ENCODE assay signal across 10 mouse cellular contexts in genomic region chr13:97292026-97292425, GRCm38 (mm10). TPM values are rescaled to one million over a fixed set of nuclear protein-coding genes. Genes with fewer than 3 reads are reported as not detected.
DNase-seq lines count a peak whose midpoint lies in the region; ATAC-seq and TF ChIP-seq lines count a peak whose summit lies in the region.
"Had no signal": no experiment of that assay in that cellular context is flagged by ENCODE, and none has a peak within 500 bp of the region (broad histone marks: within the 10 kb centered on the region; RNA-seq: fewer than 3 reads in every experiment).

No protein-coding gene starts in this region.

- WGBS in kidney, embryonic 15.5 days: 55% methylated on average over 8 of the region's 8 CpGs
- 40% methylated on average over 8 of the region's 8 CpGs for WGBS in embryonic facial prominence, embryonic 11.5 days

- no peaks in the 10 kb centered on the region for H3K79me2 ChIP-seq in myocyte (ENCODE audit: control insufficient read depth, insufficient read depth)

- 0 out of 2 replicates have a peak overlapping the region, but pooled peaks have one; percentile 4 for H3K4me2 ChIP-seq in kidney, embryonic 15.5 days
- no peak overlapping the region for H3K4me2 ChIP-seq in embryonic facial prominence, embryonic 11.5 days (ENCODE audit: low read depth, low read length)
- H3K4me2 ChIP-seq in myocyte (ENCODE audit: low read depth): no peak overlapping the region

- peaks cover 18% of the 10 kb centered on the region for H3K4me1 ChIP-seq in kidney, embryonic 15.5 days
- H3K4me1 ChIP-seq in embryonic facial prominence, embryonic 11.5 days (ENCODE audit: control insufficient read depth, insufficient read depth, low read length): no peaks in the 10 kb centered on the region

- H3K4me3 ChIP-seq in kidney, embryonic 15.5 days (replicated peaks): no peak overlapping the region
- no peak overlapping the region for H3K4me3 ChIP-seq in embryonic facial prominence, embryonic 11.5 days (ENCODE audit: low read depth, low read length)
- no peak overlapping the region for H3K4me3 ChIP-seq in myocyte

- TF ChIP-seq POLR2A in myocyte (IDR thresholded peaks at IDR 0.05; ENCODE audit: insufficient read length, low read depth): no peak

- H3K9ac ChIP-seq in kidney, embryonic 15.5 days: no peak overlapping the region
- H3K9ac ChIP-seq in embryonic facial prominence, embryonic 11.5 days (replicated peaks; ENCODE audit: low read length): no peak overlapping the region

- no peaks in the 10 kb centered on the region for H3K36me3 ChIP-seq in kidney, embryonic 15.5 days
- H3K36me3 ChIP-seq in embryonic facial prominence, embryonic 11.5 days (replicated peaks; ENCODE audit: control insufficient read depth, insufficient read depth, low read depth, low read length): no peaks in the 10 kb centered on the region
- H3K36me3 ChIP-seq in myocyte (ENCODE audit: control insufficient read depth, insufficient read depth): no peaks in the 10 kb centered on the region

- no peaks in the 10 kb centered on the region for H3K9me3 ChIP-seq in kidney, embryonic 15.5 days (replicated peaks)
- H3K9me3 ChIP-seq in embryonic facial prominence, embryonic 11.5 days (replicated peaks; ENCODE audit: control insufficient read depth, low read length): no peaks in the 10 kb centered on the region

- no peak overlapping the region for H3ac ChIP-seq in myocyte (ENCODE audit: control insufficient read depth, insufficient read length)

- ATAC-seq in kidney, embryonic 15.5 days (replicated peaks; ENCODE audit: low FRiP score): 0 out of 2 replicates have a peak, but pooled peaks have one; percentile 46
- ATAC-seq in embryonic facial prominence, embryonic 11.5 days (replicated peaks; ENCODE audit: insufficient number of reproducible peaks, low FRiP score, low TSS enrichment, low read depth): no peak

- DNase-seq in kidney, adult 18-20 months: no peak
- peak; percentile 26 for DNase-seq in embryonic facial prominence, embryonic 11.5 days (ENCODE audit: low spot score)
- DNase-seq in layer of hippocampus, adult 11-12 months (ENCODE audit: low spot score): peak; percentile 28
- DNase-seq in lung, postnatal 14 days: no peak
- no peak for DNase-seq in ovary, adult 18-20 months (ENCODE audit: low spot score)
- DNase-seq in thymus, postnatal 4 days: no peak
- DNase-seq: adrenal gland, postnatal 10 days; gastrocnemius, postnatal 36 days had no signal

- H3K27ac ChIP-seq in kidney, embryonic 15.5 days: no peak overlapping the region
- H3K27ac ChIP-seq in embryonic facial prominence, embryonic 11.5 days (replicated peaks; ENCODE audit: low read depth, low read length): no peak overlapping the region

- H3K27me3 ChIP-seq in kidney, embryonic 15.5 days: no peaks in the 10 kb centered on the region
- H3K27me3 ChIP-seq in embryonic facial prominence, embryonic 11.5 days (ENCODE audit: control insufficient read depth, insufficient read depth, low read length): no peaks in the 10 kb centered on the region
- no peaks in the 10 kb centered on the region for H3K27me3 ChIP-seq in myocyte (ENCODE audit: control insufficient read depth, insufficient read depth, insufficient read length)

TF ChIP-seq in myocyte, 11 proteins besides CTCF, POLR2A, EP300 and RAD21:
- no peak for TF ChIP-seq REST (IDR thresholded peaks at IDR 0.05; ENCODE audit: insufficient read depth, insufficient read length)
- peak in 2 of 3 experiments; percentile 45 to 74 for TF ChIP-seq MYOD1 (IDR thresholded peaks at IDR 0.05; ENCODE audit: control insufficient read depth in 1 of 3, insufficient read length in 2 of 3, low read depth in 2 of 3)
- peak in 2 of 3 experiments; percentile 78 to 81 for TF ChIP-seq MYOG (IDR thresholded peaks at IDR 0.05; ENCODE audit: control insufficient read depth in 1 of 3, insufficient read depth in 1 of 3, insufficient read length in 2 of 3, low read depth in 2 of 3)

RNA-seq across cellular contexts. Expression of gene Enc1, which starts 51.1 kb away (rescaled TPM):
- 12.0 and 15.1 TPM in 2 replicates for polyA plus RNA-seq in kidney, embryonic 15.5 days (2015; fragmentation: Nextera tagmentation; extraction: Ambion mirVana)
- 8.3 and 10.5 TPM in 2 replicates for polyA plus RNA-seq in embryonic facial prominence, embryonic 11.5 days (2014; fragmentation: Nextera tagmentation; extraction: Ambion mirVana)
- polyA plus RNA-seq in myocyte (2012; fragmentation: generic; extraction: Trizol): 21.1 TPM

Comparison
In these comparisons a context has a peak if more than half of its experiments do, and no peak if none do; other contexts are left out.
1. DNase-seq: peak in embryonic facial prominence, embryonic 11.5 days (single experiment) and layer of hippocampus, adult 11-12 months (single experiment); none in kidney, adult 18-20 months (single experiment), lung, postnatal 14 days (single experiment), ovary, adult 18-20 months (single experiment) and thymus, postnatal 4 days (single experiment).